9 mouse cellular contexts compared by ENCODE assay signal in genomic region chr1:21002246-21003142, GRCm38 (mm10). TPM values are rescaled to one million over a fixed set of nuclear protein-coding genes. Genes with fewer than 3 reads are reported as not detected.
DNase-seq lines count a peak whose midpoint lies in the region; ATAC-seq lines count a peak whose summit lies in the region.
"Had no signal": no experiment of that assay in that cellular context is flagged by ENCODE, and none has a peak within 500 bp of the region (broad histone marks: within the 10 kb centered on the region; RNA-seq: fewer than 3 reads in every experiment).

No protein-coding gene starts in this region.

- H3K4me1 ChIP-seq in kidney, embryonic 16.5 days (ENCODE audit: insufficient read depth, low read length): peaks cover 5% of the 10 kb centered on the region; the same call in 1 of the 2 replicates
- peaks cover 6% of the 10 kb centered on the region for H3K4me1 ChIP-seq in kidney, embryonic 15.5 days
- H3K4me1 ChIP-seq: embryonic facial prominence, embryonic 12.5 days had no signal

- H3K27ac ChIP-seq in kidney, embryonic 16.5 days (ENCODE audit: low read length): no peak overlapping the region
- no peak overlapping the region for H3K27ac ChIP-seq in kidney, embryonic 15.5 days
- H3K27ac ChIP-seq: embryonic facial prominence, embryonic 12.5 days had no signal

- peaks cover 56% of the 10 kb centered on the region for H3K36me3 ChIP-seq in kidney, embryonic 16.5 days (ENCODE audit: insufficient read depth, low read length)
- peaks cover 74% of the 10 kb centered on the region for H3K36me3 ChIP-seq in kidney, embryonic 15.5 days

- ATAC-seq in kidney, embryonic 16.5 days (ENCODE audit: low FRiP score, low TSS enrichment): peak; percentile 33
- no peak; the same call in 1 of the 2 replicates for ATAC-seq in kidney, embryonic 15.5 days (replicated peaks; ENCODE audit: low FRiP score)
- no peak for ATAC-seq in monocyte, adult 5-6 weeks (replicated peaks; ENCODE audit: insufficient number of reproducible peaks, low FRiP score, low TSS enrichment, poor library complexity, severe bottlenecking)

- no peak overlapping the region for H3K9ac ChIP-seq in kidney, embryonic 16.5 days (replicated peaks; ENCODE audit: low read length)
- H3K9ac ChIP-seq in kidney, embryonic 15.5 days: no peak overlapping the region
- H3K9ac ChIP-seq: embryonic facial prominence, embryonic 12.5 days had no signal

- no peak overlapping the region for H3K4me3 ChIP-seq in kidney, embryonic 16.5 days (ENCODE audit: low read length)
- no peak overlapping the region for H3K4me3 ChIP-seq in kidney, embryonic 15.5 days (replicated peaks)
- H3K4me3 ChIP-seq: embryonic facial prominence, embryonic 12.5 days had no signal

- no peak overlapping the region for H3K4me2 ChIP-seq in kidney, embryonic 16.5 days (replicated peaks; ENCODE audit: low read depth, low read length)
- H3K4me2 ChIP-seq in kidney, embryonic 15.5 days: no peak overlapping the region
- H3K4me2 ChIP-seq: embryonic facial prominence, embryonic 12.5 days had no signal

- no peaks in the 10 kb centered on the region for H3K27me3 ChIP-seq in kidney, embryonic 16.5 days (ENCODE audit: insufficient read depth, low read length)
- no peaks in the 10 kb centered on the region for H3K27me3 ChIP-seq in kidney, embryonic 15.5 days
- H3K27me3 ChIP-seq: embryonic facial prominence, embryonic 12.5 days had no signal

- no peaks in the 10 kb centered on the region for H3K9me3 ChIP-seq in kidney, embryonic 16.5 days (ENCODE audit: low read length)
- H3K9me3 ChIP-seq in kidney, embryonic 15.5 days (replicated peaks): no peaks in the 10 kb centered on the region
- H3K9me3 ChIP-seq: embryonic facial prominence, embryonic 12.5 days had no signal

- peak; percentile 48 for DNase-seq in cerebellum, adult 11 months
- peak; percentile 48 to 60 for DNase-seq in gastrocnemius, postnatal 36 days
- peak; percentile 51 for DNase-seq in lung, postnatal 25 days (ENCODE audit: low spot score)
- DNase-seq in embryo, embryonic 11 days: no peak
- no peak for DNase-seq in thymus, adult 18-20 months

- WGBS in kidney, embryonic 16.5 days: 89% methylated on average over 14 of the region's 14 CpGs
- WGBS in kidney, embryonic 15.5 days: 91% methylated on average over 14 of the region's 14 CpGs

- intact Hi-C loops in gastrocnemius, postnatal 36 days (cut with DNase I): loop anchor here (5.0 kb wide), 3 partner anchors 65 to 160 kb away; no protein-coding TSS in a partner anchor

RNA-seq across cellular contexts. Expression of gene Efhc1, which starts 51.1 kb away (rescaled TPM):
- polyA plus RNA-seq in kidney, embryonic 16.5 days (2015; fragmentation: Nextera tagmentation; extraction: Ambion mirVana): 2.5 and 2.6 TPM in 2 replicates
- polyA plus RNA-seq in kidney, embryonic 15.5 days (2015; fragmentation: Nextera tagmentation; extraction: Ambion mirVana): 2.4 and 3.2 TPM in 2 replicates
- total RNA-seq in gastrocnemius, postnatal 36 days (2021): under 1 TPM; 0.36 to 0.81 TPM
- total RNA-seq in monocyte, adult 5-6 weeks (2017): 0.39 TPM in 1 of 3 replicates, not detected in the others

Comparison
In these comparisons a context has a peak if more than half of its experiments do, and no peak if none do; other contexts are left out.
1. DNase-seq: peak in cerebellum, adult 11 months (single experiment), gastrocnemius, postnatal 36 days (2 of 2) and lung, postnatal 25 days (single experiment); none in embryo, embryonic 11 days (single experiment) and thymus, adult 18-20 months (0 of 2).